Mouse (Mus musculus): ENCODE data around the gene Taf1d. TPM values are rescaled to one million over a fixed set of nuclear protein-coding genes. Genes with fewer than 3 reads are reported as not detected.

The Taf1d gene
- polyA plus RNA-seq, 1 experiment from 2014 or later, result 68.4 TPM

DNA sequence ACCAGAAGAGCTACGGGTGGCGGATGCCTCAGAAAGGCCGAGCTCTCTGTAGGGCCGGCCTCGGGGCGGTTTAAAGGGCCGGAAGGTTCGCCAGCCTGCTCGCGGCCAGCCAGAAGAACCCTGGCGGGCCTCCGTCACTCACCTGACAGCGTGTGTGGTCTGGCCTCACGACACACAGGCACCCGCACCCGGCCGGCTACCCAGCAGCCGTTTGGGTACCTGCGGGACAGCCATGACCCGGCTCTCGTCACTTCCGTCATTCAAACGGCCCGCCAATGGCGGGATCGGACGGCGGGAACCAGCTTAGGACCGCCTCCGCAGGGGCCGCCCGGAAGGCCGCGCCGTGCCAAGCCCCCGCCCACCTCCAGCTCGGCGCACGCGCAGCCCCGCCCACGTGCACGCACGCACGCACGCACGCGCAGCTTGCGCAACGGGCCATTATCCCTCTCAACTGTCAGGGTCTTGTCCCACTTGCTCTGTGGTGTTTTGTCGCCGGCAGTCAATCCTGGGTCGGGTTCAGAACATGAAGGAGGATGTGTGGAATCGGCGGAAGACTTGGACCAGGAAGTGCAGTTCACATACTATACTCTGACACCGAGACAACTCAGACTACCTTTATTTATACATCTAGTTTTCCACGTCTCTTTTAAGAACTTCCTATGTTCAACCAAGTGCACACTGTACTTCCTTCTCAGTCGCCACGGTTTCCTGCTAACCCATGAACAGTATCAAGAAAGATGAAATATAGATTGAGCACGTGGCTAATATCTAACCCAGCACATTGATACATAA lies 51.7 kb downstream of the Taf1d start, which contains the start of gene Cep295:
Cep295 (minus strand) TSS at position 305 of the 792 bp plus-strand sequence.
- Histone ChIP-seq H3K4me1 (no peaks in the 10 kb centered on the region), H3K9ac (peak within 1 kb of the TSS; percentile 76), H3K9me3 (no peaks in the 10 kb centered on the region), H3K4me2 (peak within 1 kb of the TSS; percentile 56), H3K4me3 (peak within 1 kb of the TSS; percentile 85), H3K27ac (peak within 1 kb of the TSS; percentile 83), H3K27me3 (no peaks in the 10 kb centered on the region), H3K36me3 (no peaks in the 10 kb centered on the region; the same call in 1 of the 2 replicates)
- 3% methylated on average over 59 of the region's 60 CpGs for WGBS
- ATAC-seq (ENCODE audit: insufficient number of reproducible peaks, low FRiP score, low TSS enrichment, low read depth), result peak; percentile 97

DNA sequence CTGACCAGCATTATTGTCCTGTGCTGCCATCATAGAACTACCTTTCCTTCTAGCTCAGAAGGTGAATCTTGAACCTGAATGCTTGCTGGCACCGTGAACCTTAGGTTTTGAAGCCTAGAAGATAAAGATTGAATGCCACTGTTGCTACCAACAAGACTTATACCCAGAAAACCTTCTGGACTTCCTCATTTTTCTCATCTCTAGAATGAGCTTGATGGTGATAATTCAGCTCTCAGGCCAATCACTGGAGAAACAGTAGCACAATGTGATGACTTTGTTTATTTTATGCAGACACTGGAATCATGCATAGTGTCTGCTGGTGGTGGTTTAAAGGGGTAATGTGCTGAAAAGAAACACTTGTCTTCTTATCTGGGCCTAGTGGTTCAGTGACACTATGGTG lies 58.8 kb downstream of the Taf1d start:
- no peak for ATAC-seq (ENCODE audit: insufficient number of reproducible peaks, low FRiP score, low TSS enrichment, low read depth)
- H3K36me3 ChIP-seq, result no peaks in the 10 kb centered on the region
- 81% methylated on average over 1 of the region's 1 CpGs for WGBS
- no peaks in the 10 kb centered on the region for H3K9me3 ChIP-seq
- H3K27me3 ChIP-seq, result no peaks in the 10 kb centered on the region
- H3K9ac ChIP-seq, result no peak overlapping the region
- H3K27ac ChIP-seq, result no peak overlapping the region
- H3K4me1 ChIP-seq, result no peaks in the 10 kb centered on the region
- H3K4me2 ChIP-seq, result no peak overlapping the region
- H3K4me3 ChIP-seq, result no peak overlapping the region

DNA sequence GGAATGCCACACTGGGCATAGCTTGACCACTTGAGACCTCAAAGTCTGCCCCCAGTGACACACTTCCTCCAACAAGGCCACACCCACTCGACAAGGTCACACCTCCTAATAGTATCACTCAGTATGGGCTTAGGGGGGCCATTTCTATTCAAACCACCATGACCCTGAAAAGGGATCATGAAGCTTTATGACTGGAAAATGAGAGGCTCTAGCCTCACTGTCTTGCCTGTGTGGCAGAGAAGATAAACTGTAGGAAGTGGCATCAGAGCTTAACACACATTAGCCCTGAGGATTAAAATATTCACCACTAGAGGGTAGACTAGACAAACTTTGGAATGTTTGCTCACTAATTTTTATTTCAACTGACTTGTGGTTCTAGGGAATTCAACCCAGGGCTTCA lies 59.8 kb downstream of the Taf1d start:
- Histone ChIP-seq H3K9me3 (no peaks in the 10 kb centered on the region), H3K4me3 (no peak overlapping the region), H3K9ac (no peak overlapping the region), H3K27me3 (no peaks in the 10 kb centered on the region), H3K4me1 (no peaks in the 10 kb centered on the region), H3K36me3 (no peaks in the 10 kb centered on the region), H3K4me2 (no peak overlapping the region), H3K27ac (no peak overlapping the region)
- ATAC-seq (ENCODE audit: insufficient number of reproducible peaks, low FRiP score, low TSS enrichment, low read depth), result no peak
- 77% methylated on average over 1 of the region's 1 CpGs for WGBS

DNA sequence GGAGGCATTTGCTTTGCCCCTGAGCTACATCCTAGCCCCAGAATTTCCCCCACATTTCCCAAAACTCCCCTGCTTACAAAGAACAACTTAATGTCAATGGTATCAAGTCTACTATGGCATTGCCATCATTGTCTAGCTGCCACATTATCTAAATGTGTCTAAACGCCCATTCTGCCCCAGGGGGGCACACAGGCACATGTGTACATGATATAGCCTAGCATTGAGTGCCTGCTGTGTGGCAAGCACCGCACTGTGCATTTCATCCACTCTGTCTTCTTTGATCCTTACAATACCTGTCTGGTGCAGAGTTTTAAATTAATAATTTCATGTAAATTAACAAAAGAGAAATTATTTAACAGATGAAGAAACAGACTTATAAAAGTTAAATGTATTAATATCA lies 60.2 kb downstream of the Taf1d start:
- Histone ChIP-seq H3K27me3 (no peaks in the 10 kb centered on the region), H3K27ac (no peak overlapping the region), H3K4me3 (no peak overlapping the region), H3K4me1 (no peaks in the 10 kb centered on the region), H3K36me3 (no peaks in the 10 kb centered on the region), H3K4me2 (no peak overlapping the region), H3K9me3 (no peaks in the 10 kb centered on the region), H3K9ac (no peak overlapping the region)
- ATAC-seq (ENCODE audit: insufficient number of reproducible peaks, low FRiP score, low TSS enrichment, low read depth), result no peak
- WGBS, result 56% methylated on average over 2 of the region's 2 CpGs

Small RNA genes lying within 50 kb of the gene (microRNA-seq; reads per million reads assigned to microRNA genes)
- not detected for gene Gm49349
- not detected for gene mmu-mir-7650

Other genes with a start within 250 kb of the Taf1d start
- gene Hephl1, start 194.1 kb upstream of the Taf1d start, polyA plus RNA-seq (2015; fragmentation: Nextera tagmentation; extraction: Ambion mirVana), result 0.17 and 0.36 TPM in 2 replicates
- gene Vstm5, start 67.2 kb upstream of the Taf1d start, polyA plus RNA-seq (2015; fragmentation: Nextera tagmentation; extraction: Ambion mirVana), result 10.7 and 12.5 TPM in 2 replicates
- gene Med17, start 26.3 kb upstream of the Taf1d start, polyA plus RNA-seq (2015; fragmentation: Nextera tagmentation; extraction: Ambion mirVana), result 29.9 and 32.7 TPM in 2 replicates
- gene 4931406C07Rik, start 234 bp downstream of the Taf1d start, polyA plus RNA-seq (2015; fragmentation: Nextera tagmentation; extraction: Ambion mirVana), result 8.0 and 10.1 TPM in 2 replicates
- gene Cep295, start 51.6 kb downstream of the Taf1d start, polyA plus RNA-seq (2015; fragmentation: Nextera tagmentation; extraction: Ambion mirVana), result 11.3 and 13.5 TPM in 2 replicates
- gene Smco4, start 187.2 kb downstream of the Taf1d start, polyA plus RNA-seq (2015; fragmentation: Nextera tagmentation; extraction: Ambion mirVana), result 3.9 and 4.8 TPM in 2 replicates

All from limb, embryonic 15.5 days (tissue).